Mouse (Mus musculus) limb, embryonic 14.5 days (tissue): ENCODE measurements around the gene Ilf2. TPM values are rescaled to one million over a fixed set of nuclear protein-coding genes. Genes with fewer than 3 reads are reported as not detected.
A peak's percentile ranks its signal among the peaks of the same experiment; 100 is the strongest.

Experiments
- ATAC-seq: fragments of 200-750 bp; cut with Nextera tagmentation; 2 replicates; pipeline ENCODE4 v1.8.0; 2017; ENCODE audit warnings: low read depth, moderate number of reproducible peaks, moderate TSS enrichment; ENCODE audit not compliant: low FRiP score
- DNase-seq: peaks from one replicate; pipeline ENCODE4 v3.0.0-alpha.2; 2015; ENCODE audit warnings: low spot score
- H3K27ac ChIP-seq: fragments of 300-500 bp; sonication (generic); replicated peaks from 2 replicates; pipeline ENCODE4 v1.5.1; 2014; ENCODE audit warnings: low read depth, mild to moderate bottlenecking, low read length, moderate library complexity, mixed read lengths
- H3K27me3 ChIP-seq: fragments of 300-500 bp; sonication (generic); 2 replicates; pipeline ENCODE4 v1.6.1; 2014; ENCODE audit warnings: low read length, mixed read lengths; ENCODE audit not compliant: control insufficient read depth, insufficient read depth
- H3K36me3 ChIP-seq: fragments of 300-500 bp; sonication (generic); 2 replicates; pipeline ENCODE4 v1.6.1; 2014; ENCODE audit warnings: mild to moderate bottlenecking, low read length, moderate library complexity, mixed read lengths; ENCODE audit not compliant: control insufficient read depth, insufficient read depth
- H3K4me1 ChIP-seq: fragments of 300-500 bp; sonication (generic); 2 replicates; pipeline ENCODE4 v1.6.1; 2014; ENCODE audit warnings: antibody characterized with exemption, low read length, mixed read lengths; ENCODE audit not compliant: control insufficient read depth, insufficient read depth
- H3K4me2 ChIP-seq: fragments of 300-500 bp; sonication (generic); replicated peaks from 2 replicates; pipeline ENCODE4 v1.6.1; 2014; ENCODE audit warnings: low read depth, mild to moderate bottlenecking, low read length, moderate library complexity; ENCODE audit not compliant: severe bottlenecking
- H3K4me3 ChIP-seq: fragments of 300-500 bp; sonication (generic); replicated peaks from 2 replicates; pipeline ENCODE4 v1.5.1; 2014; ENCODE audit warnings: low read length
- H3K9ac ChIP-seq: fragments of 300-500 bp; sonication (generic); 2 replicates; pipeline ENCODE4 v1.6.1; 2014; ENCODE audit warnings: mild to moderate bottlenecking, low read depth, low read length, moderate library complexity; ENCODE audit not compliant: severe bottlenecking
- H3K9me3 ChIP-seq: fragments of 300-500 bp; sonication (generic); 2 replicates; pipeline ENCODE4 v1.6.1; 2016; ENCODE audit warnings: low read length; ENCODE audit not compliant: control insufficient read depth
- POLR2A ChIP-seq: fragments of 200-500 bp; IDR thresholded peaks from 2 replicates; pipeline ENCODE4 v1.8.0; 2012; ENCODE audit warnings: inconsistent platforms, mild to moderate bottlenecking, moderate library complexity, borderline replicate concordance; ENCODE audit not compliant: insufficient read depth, insufficient read length; ENCODE audit errors: extremely low read depth
- WGBS: fragments of 180-500 bp; shearing (Covaris S2); extraction: QIAGEN DNeasy Blood & Tissue Kit; methylation state at CpG from one replicate; pipeline ENCODE4 v1.1.7; 2014; 5-methylcytosine and 5-hydroxymethylcytosine counted together
- polyA plus RNA-seq, 2 experiments: library from polyadenylated mRNA; depleted of rRNA in 1 of 2; stranded (reverse) in 1 of 2; unstranded in 1 of 2; fragments of >200 nt; fragmentation: Nextera tagmentation in 1 of 2; extraction: Ambion mirVana in 1 of 2; gene quantifications; 2 replicates each; pipeline versions ENCODE4 v1.2.1 to v1.2.3; 2012 to 2014

Ilf2 gene
- polyA plus RNA-seq, 2 experiments = 137 to 169 TPM

GRCm38 (mm10) chr3:90450874-90451273, 25.1 kb upstream of the Ilf2 start:
- Histone ChIP-seq H3K27ac (no peak overlapping the region), H3K4me3 (no peak overlapping the region), H3K9ac (0 out of 2 replicates have a peak overlapping the region, but pooled peaks have one; percentile 21), H3K9me3 (no peaks in the 10 kb centered on the region), H3K4me1 (peaks cover 12% of the 10 kb centered on the region; the same call in 1 of the 2 replicates), H3K4me2 (peak overlapping the region; percentile 13; the same call in 1 of the 2 replicates), H3K36me3 (no peaks in the 10 kb centered on the region), H3K27me3 (no peaks in the 10 kb centered on the region)
- no peak for TF ChIP-seq POLR2A
- 26% methylated on average over 11 of the region's 12 CpGs for WGBS
- no peak for DNase-seq
- no peak for ATAC-seq

GRCm38 (mm10) chr3:90451396-90452095, 24.4 kb upstream of the Ilf2 start:
- WGBS = 61% methylated on average over 10 of the region's 10 CpGs
- Histone ChIP-seq H3K27ac (no peak overlapping the region), H3K36me3 (no peaks in the 10 kb centered on the region), H3K4me2 (0 out of 2 replicates have a peak overlapping the region, but pooled peaks have one; percentile 13), H3K4me1 (peaks cover 8% of the 10 kb centered on the region; the same call in 1 of the 2 replicates), H3K9me3 (no peaks in the 10 kb centered on the region), H3K27me3 (no peaks in the 10 kb centered on the region), H3K4me3 (no peak overlapping the region), H3K9ac (no peak overlapping the region)
- no peak for DNase-seq
- no peak for TF ChIP-seq POLR2A
- no peak for ATAC-seq

GRCm38 (mm10) chr3:90454931-90455330, 21.0 kb upstream of the Ilf2 start:
- Histone ChIP-seq H3K36me3 (no peaks in the 10 kb centered on the region), H3K27me3 (no peaks in the 10 kb centered on the region), H3K4me1 (no peaks in the 10 kb centered on the region), H3K4me3 (no peak overlapping the region), H3K27ac (no peak overlapping the region), H3K4me2 (no peak overlapping the region), H3K9me3 (no peaks in the 10 kb centered on the region), H3K9ac (no peak overlapping the region)
- no peak for DNase-seq
- 81% methylated on average over 13 of the region's 14 CpGs for WGBS
- ATAC-seq = no peak
- no peak for TF ChIP-seq POLR2A

GRCm38 (mm10) chr3:90459727-90460126, 16.2 kb upstream of the Ilf2 start:
- H3K36me3 ChIP-seq = no peaks in the 10 kb centered on the region
- no peak overlapping the region for H3K4me3 ChIP-seq
- H3K27me3 ChIP-seq = peaks cover 24% of the 10 kb centered on the region
- no peak overlapping the region for H3K9ac ChIP-seq
- DNase-seq (no peak), ATAC-seq (no peak)
- no peaks in the 10 kb centered on the region for H3K4me1 ChIP-seq
- H3K27ac ChIP-seq = no peak overlapping the region
- H3K9me3 ChIP-seq = no peaks in the 10 kb centered on the region
- H3K4me2 ChIP-seq = no peak overlapping the region
- 80% methylated on average over 9 of the region's 9 CpGs for WGBS
- TF ChIP-seq POLR2A = no peak

GRCm38 (mm10) chr3:90460315-90460714, 15.6 kb upstream of the Ilf2 start:
- ATAC-seq = no peak
- 72% methylated on average over 5 of the region's 5 CpGs for WGBS
- Histone ChIP-seq H3K36me3 (no peaks in the 10 kb centered on the region), H3K9ac (no peak overlapping the region), H3K4me2 (no peak overlapping the region), H3K27me3 (peaks cover 30% of the 10 kb centered on the region), H3K27ac (no peak overlapping the region), H3K4me3 (no peak overlapping the region), H3K9me3 (no peaks in the 10 kb centered on the region), H3K4me1 (no peaks in the 10 kb centered on the region)
- TF ChIP-seq POLR2A = no peak
- DNase-seq = no peak
